Mouse (Mus musculus): ENCODE results near the gene Hist1h2bg. TPM values are rescaled to one million over a fixed set of nuclear protein-coding genes. Genes with fewer than 3 reads are reported as not detected.

Gene Hist1h2bg
- polyA plus RNA-seq, 1 experiment from 2014 or later, result 7.6 TPM

- Histone ChIP-seq H3K27me3 (replicated peaks; ENCODE audit: control insufficient read depth, insufficient read depth, low read length) (no peaks in the 10 kb centered on the region), H3K4me3 (ENCODE audit: low read depth, low read length) (no peak overlapping the region), H3K9ac (ENCODE audit: low read length) (no peak overlapping the region), H3K4me1 (replicated peaks; ENCODE audit: control insufficient read depth, insufficient read depth, low read length) (no peaks in the 10 kb centered on the region), H3K27ac (ENCODE audit: low read depth) (no peak overlapping the region), H3K9me3 (ENCODE audit: control insufficient read depth, low read length) (no peaks in the 10 kb centered on the region), H3K4me2 (ENCODE audit: low read length) (no peak overlapping the region), H3K36me3 (ENCODE audit: control insufficient read depth, insufficient read depth, low read length) (no peaks in the 10 kb centered on the region)
- no peak for ATAC-seq (replicated peaks; ENCODE audit: low FRiP score, low TSS enrichment, low read depth)
- no peak for DNase-seq (ENCODE audit: low spot score)
Measured at GRCm38 (mm10) chr13:23609844-23610243, 38.6 kb downstream of the Hist1h2bg start.

GRCm38 (mm10) chr13:23610393-23610792, 39.2 kb downstream of the Hist1h2bg start:
- no peak overlapping the region for H3K4me2 ChIP-seq (ENCODE audit: low read length)
- no peak for DNase-seq (ENCODE audit: low spot score)
- H3K9ac ChIP-seq (ENCODE audit: low read length), result no peak overlapping the region
- H3K27me3 ChIP-seq (replicated peaks; ENCODE audit: control insufficient read depth, insufficient read depth, low read length), result no peaks in the 10 kb centered on the region
- 70% methylated on average over 2 of the region's 2 CpGs for WGBS
- no peak overlapping the region for H3K27ac ChIP-seq (ENCODE audit: low read depth)
- ATAC-seq (replicated peaks; ENCODE audit: low FRiP score, low TSS enrichment, low read depth), result no peak
- H3K4me1 ChIP-seq (replicated peaks; ENCODE audit: control insufficient read depth, insufficient read depth, low read length), result no peaks in the 10 kb centered on the region
- no peak overlapping the region for H3K4me3 ChIP-seq (ENCODE audit: low read depth, low read length)
- H3K36me3 ChIP-seq (ENCODE audit: control insufficient read depth, insufficient read depth, low read length), result no peaks in the 10 kb centered on the region
- no peaks in the 10 kb centered on the region for H3K9me3 ChIP-seq (ENCODE audit: control insufficient read depth, low read length)

- Histone ChIP-seq H3K9ac (ENCODE audit: low read length) (no peak overlapping the region), H3K4me1 (replicated peaks; ENCODE audit: control insufficient read depth, insufficient read depth, low read length) (no peaks in the 10 kb centered on the region), H3K27me3 (replicated peaks; ENCODE audit: control insufficient read depth, insufficient read depth, low read length) (no peaks in the 10 kb centered on the region), H3K4me3 (ENCODE audit: low read depth, low read length) (no peak overlapping the region), H3K27ac (ENCODE audit: low read depth) (no peak overlapping the region), H3K36me3 (ENCODE audit: control insufficient read depth, insufficient read depth, low read length) (no peaks in the 10 kb centered on the region), H3K4me2 (ENCODE audit: low read length) (no peak overlapping the region), H3K9me3 (ENCODE audit: control insufficient read depth, low read length) (no peaks in the 10 kb centered on the region)
- WGBS, result 85% methylated on average over 3 of the region's 3 CpGs
- ATAC-seq (replicated peaks; ENCODE audit: low FRiP score, low TSS enrichment, low read depth) (no peak), DNase-seq (ENCODE audit: low spot score) (no peak)
Measured at GRCm38 (mm10) chr13:23611638-23612037, 40.4 kb downstream of the Hist1h2bg start.

- WGBS, result 47% methylated on average over 12 of the region's 12 CpGs
- Histone ChIP-seq H3K27me3 (replicated peaks; ENCODE audit: control insufficient read depth, insufficient read depth, low read length) (no peaks in the 10 kb centered on the region), H3K4me3 (ENCODE audit: low read depth, low read length) (peak overlapping the region; percentile 55), H3K27ac (ENCODE audit: low read depth) (peak overlapping the region; percentile 97), H3K9ac (ENCODE audit: low read length) (peak overlapping the region; percentile 94), H3K9me3 (ENCODE audit: control insufficient read depth, low read length) (no peaks in the 10 kb centered on the region), H3K4me2 (ENCODE audit: low read length) (peak overlapping the region; percentile 90), H3K36me3 (ENCODE audit: control insufficient read depth, insufficient read depth, low read length) (no peaks in the 10 kb centered on the region), H3K4me1 (replicated peaks; ENCODE audit: control insufficient read depth, insufficient read depth, low read length) (no peaks in the 10 kb centered on the region; the same call in 1 of the 2 replicates)
- DNase-seq (ENCODE audit: low spot score), result no peak
- ATAC-seq (replicated peaks; ENCODE audit: low FRiP score, low TSS enrichment, low read depth), result no peak
Measured at GRCm38 (mm10) chr13:23620056-23620732, 49.0 kb downstream of the Hist1h2bg start.

GRCm38 (mm10) chr13:23620733-23621531, 49.7 kb downstream of the Hist1h2bg start, which contains the start of gene Hist1h2be:
TSS of gene Hist1h2be (minus strand) at chr13:23621124.
- under 1% methylated on average over 27 of the region's 27 CpGs for WGBS
- Histone ChIP-seq H3K27me3 (replicated peaks; ENCODE audit: control insufficient read depth, insufficient read depth, low read length) (no peaks in the 10 kb centered on the region), H3K4me3 (ENCODE audit: low read depth, low read length) (peak within 1 kb of the TSS; percentile 55), H3K27ac (ENCODE audit: low read depth) (peak within 1 kb of the TSS; percentile 97), H3K9me3 (ENCODE audit: control insufficient read depth, low read length) (no peaks in the 10 kb centered on the region), H3K36me3 (ENCODE audit: control insufficient read depth, insufficient read depth, low read length) (no peaks in the 10 kb centered on the region), H3K4me2 (ENCODE audit: low read length) (peak within 1 kb of the TSS; percentile 90), H3K9ac (ENCODE audit: low read length) (peak within 1 kb of the TSS; percentile 94), H3K4me1 (replicated peaks; ENCODE audit: control insufficient read depth, insufficient read depth, low read length) (no peaks in the 10 kb centered on the region; the same call in 1 of the 2 replicates)
- ATAC-seq (replicated peaks; ENCODE audit: low FRiP score, low TSS enrichment, low read depth) (peak; percentile 86), DNase-seq (ENCODE audit: low spot score) (peak; percentile 90)

Small RNAs within 50 kb of the gene (microRNA-seq; reads per million reads assigned to microRNA genes)
- gene Gm44297, result not detected
- not detected for gene Gm44359
- gene Gm44394, result not detected

Other genes starting within 250 kb of the Hist1h2bg start
- 39.5 and 49.8 TPM in 2 replicates for gene Zfp322a, start 202.2 kb upstream of the Hist1h2bg start, polyA plus RNA-seq (2014; fragmentation: Nextera tagmentation; extraction: Ambion mirVana)
- 11.9 and 13.8 TPM in 2 replicates for gene Abt1, start 147.5 kb upstream of the Hist1h2bg start, polyA plus RNA-seq (2014; fragmentation: Nextera tagmentation; extraction: Ambion mirVana)
- 0.05 and 0.11 TPM in 2 replicates for gene Btn1a1, start 105.5 kb upstream of the Hist1h2bg start, polyA plus RNA-seq (2014; fragmentation: Nextera tagmentation; extraction: Ambion mirVana)
- 0.14 and 0.52 TPM in 2 replicates for gene Btn2a2, start 82.5 kb upstream of the Hist1h2bg start, polyA plus RNA-seq (2014; fragmentation: Nextera tagmentation; extraction: Ambion mirVana)
- gene Hist1h4h, start 40.3 kb upstream of the Hist1h2bg start, polyA plus RNA-seq (2014; fragmentation: Nextera tagmentation; extraction: Ambion mirVana), result 6.5 and 6.9 TPM in 2 replicates
- 12.1 and 15.7 TPM in 2 replicates for gene Hist1h2af, start 37.5 kb upstream of the Hist1h2bg start, polyA plus RNA-seq (2014; fragmentation: Nextera tagmentation; extraction: Ambion mirVana)
- 6.1 and 8.1 TPM in 2 replicates for gene Hist1h3g, start 36.0 kb upstream of the Hist1h2bg start, polyA plus RNA-seq (2014; fragmentation: Nextera tagmentation; extraction: Ambion mirVana)
- 0.47 and 1.1 TPM in 2 replicates for gene Hist1h2bh, start 28.0 kb upstream of the Hist1h2bg start, polyA plus RNA-seq (2014; fragmentation: Nextera tagmentation; extraction: Ambion mirVana)
- gene Hist1h3f, start 27.3 kb upstream of the Hist1h2bg start, polyA plus RNA-seq (2014; fragmentation: Nextera tagmentation; extraction: Ambion mirVana), result 1.1 and 1.2 TPM in 2 replicates
- 1.3 and 1.4 TPM in 2 replicates for gene Hist1h4f, start 19.7 kb upstream of the Hist1h2bg start, polyA plus RNA-seq (2014; fragmentation: Nextera tagmentation; extraction: Ambion mirVana)
- gene Hist1h1d, start 18.1 kb upstream of the Hist1h2bg start, polyA plus RNA-seq (2014; fragmentation: Nextera tagmentation; extraction: Ambion mirVana), result 0.64 and 0.90 TPM in 2 replicates
- 9.3 and 9.7 TPM in 2 replicates for gene Hist1h3e, start 9.0 kb upstream of the Hist1h2bg start, polyA plus RNA-seq (2014; fragmentation: Nextera tagmentation; extraction: Ambion mirVana)
- gene Hist1h2ae, start 176 bp upstream of the Hist1h2bg start, polyA plus RNA-seq (2014; fragmentation: Nextera tagmentation; extraction: Ambion mirVana), result 106 and 114 TPM in 2 replicates
- 7.0 and 7.1 TPM in 2 replicates for gene Hist1h2bf, start 2.8 kb downstream of the Hist1h2bg start, polyA plus RNA-seq (2014; fragmentation: Nextera tagmentation; extraction: Ambion mirVana)
- gene Hist1h2ad, start 3.0 kb downstream of the Hist1h2bg start, polyA plus RNA-seq (2014; fragmentation: Nextera tagmentation; extraction: Ambion mirVana), result 2.2 and 4.2 TPM in 2 replicates
- gene Hist1h3d, start 4.4 kb downstream of the Hist1h2bg start, polyA plus RNA-seq (2014; fragmentation: Nextera tagmentation; extraction: Ambion mirVana), result 9.6 and 12.5 TPM in 2 replicates
- gene Hist1h4d, start 10.2 kb downstream of the Hist1h2bg start, polyA plus RNA-seq (2014; fragmentation: Nextera tagmentation; extraction: Ambion mirVana), result 111 and 114 TPM in 2 replicates
- gene Hist1h2be, start 49.7 kb downstream of the Hist1h2bg start, polyA plus RNA-seq (2014; fragmentation: Nextera tagmentation; extraction: Ambion mirVana), result 1.5 and 1.9 TPM in 2 replicates
- gene Hist1h1e, start 51.2 kb downstream of the Hist1h2bg start, polyA plus RNA-seq (2014; fragmentation: Nextera tagmentation; extraction: Ambion mirVana), result 16.6 and 19.2 TPM in 2 replicates
- gene Hist1h2ac, start 112.6 kb downstream of the Hist1h2bg start, polyA plus RNA-seq (2014; fragmentation: Nextera tagmentation; extraction: Ambion mirVana), result 1.4 and 1.6 TPM in 2 replicates
- 46.3 and 57.5 TPM in 2 replicates for gene Hist1h2bc, start 112.8 kb downstream of the Hist1h2bg start, polyA plus RNA-seq (2014; fragmentation: Nextera tagmentation; extraction: Ambion mirVana)
- 0.27 TPM in 1 of 2 replicates, not detected in the other for gene Hist1h1t, start 124.4 kb downstream of the Hist1h2bg start, polyA plus RNA-seq (2014; fragmentation: Nextera tagmentation; extraction: Ambion mirVana)
- gene Hist1h4c, start 127.1 kb downstream of the Hist1h2bg start, polyA plus RNA-seq (2014; fragmentation: Nextera tagmentation; extraction: Ambion mirVana), result 6.7 and 10.4 TPM in 2 replicates
- 7.2 and 7.8 TPM in 2 replicates for gene Hfe, start 139.5 kb downstream of the Hist1h2bg start, polyA plus RNA-seq (2014; fragmentation: Nextera tagmentation; extraction: Ambion mirVana)
- 24.4 and 30.8 TPM in 2 replicates for gene Hist1h1c, start 167.4 kb downstream of the Hist1h2bg start, polyA plus RNA-seq (2014; fragmentation: Nextera tagmentation; extraction: Ambion mirVana)
- gene Hist1h3c, start 174.2 kb downstream of the Hist1h2bg start, polyA plus RNA-seq (2014; fragmentation: Nextera tagmentation; extraction: Ambion mirVana), result 6.9 and 7.9 TPM in 2 replicates
- 2.5 and 5.0 TPM in 2 replicates for gene Hist1h2bb, start 175.3 kb downstream of the Hist1h2bg start, polyA plus RNA-seq (2014; fragmentation: Nextera tagmentation; extraction: Ambion mirVana)
- 49.6 and 49.8 TPM in 2 replicates for gene Hist1h2ab, start 179.7 kb downstream of the Hist1h2bg start, polyA plus RNA-seq (2014; fragmentation: Nextera tagmentation; extraction: Ambion mirVana)
- 13.9 and 15.5 TPM in 2 replicates for gene Hist1h3b, start 180.9 kb downstream of the Hist1h2bg start, polyA plus RNA-seq (2014; fragmentation: Nextera tagmentation; extraction: Ambion mirVana)
- 3.9 and 6.4 TPM in 2 replicates for gene Hist1h4b, start 185.6 kb downstream of the Hist1h2bg start, polyA plus RNA-seq (2014; fragmentation: Nextera tagmentation; extraction: Ambion mirVana)
- gene Hist1h4a, start 189.8 kb downstream of the Hist1h2bg start, polyA plus RNA-seq (2014; fragmentation: Nextera tagmentation; extraction: Ambion mirVana), result 0.65 and 1.3 TPM in 2 replicates
- gene Hist1h3a, start 191.0 kb downstream of the Hist1h2bg start, polyA plus RNA-seq (2014; fragmentation: Nextera tagmentation; extraction: Ambion mirVana), result 8.4 and 10.0 TPM in 2 replicates
- gene Hist1h1a, start 192.3 kb downstream of the Hist1h2bg start, polyA plus RNA-seq (2014; fragmentation: Nextera tagmentation; extraction: Ambion mirVana), result 3.1 and 4.2 TPM in 2 replicates
- gene Trim38, start 198.5 kb downstream of the Hist1h2bg start, polyA plus RNA-seq (2014; fragmentation: Nextera tagmentation; extraction: Ambion mirVana), result 0.12 TPM in 1 of 2 replicates, not detected in the other
- gene Slc17a2, start 235.6 kb downstream of the Hist1h2bg start, polyA plus RNA-seq (2014; fragmentation: Nextera tagmentation; extraction: Ambion mirVana), result 0.05 TPM in 1 of 2 replicates, not detected in the other

Data from intestine, embryonic 14.5 days (tissue).